Mouse (Mus musculus) liver, postnatal 0 days (tissue): ENCODE results near the gene Dlg4. TPM values are rescaled to one million over a fixed set of nuclear protein-coding genes. Genes with fewer than 3 reads are reported as not detected.

Experiments used
- ATAC-seq: fragments of 200-750 bp; cut with Nextera tagmentation; 2 replicates; pipeline ENCODE4 v1.8.0; 2017; ENCODE audit warnings: mild to moderate bottlenecking, moderate library complexity
- DNase-seq: peaks from one replicate; pipeline ENCODE4 v3.0.0-alpha.2; 2016
- H3K27ac ChIP-seq: fragments of 300-500 bp; sonication (generic); 2 replicates; pipeline ENCODE4 v1.5.1; 2014; ENCODE audit warnings: antibody characterized with exemption, moderate library complexity, mild to moderate bottlenecking, low read depth
- H3K27me3 ChIP-seq: fragments of 300-500 bp; sonication (generic); 2 replicates; pipeline ENCODE4 v1.6.1; 2014; ENCODE audit warnings: low read length, control low read depth, mixed read lengths; ENCODE audit not compliant: insufficient read depth
- H3K36me3 ChIP-seq: fragments of 300-500 bp; sonication (generic); replicated peaks from 2 replicates; pipeline ENCODE4 v1.6.1; 2014; ENCODE audit warnings: mild to moderate bottlenecking, control low read depth, low read length, moderate library complexity, mixed read lengths; ENCODE audit not compliant: insufficient read depth
- H3K4me1 ChIP-seq: fragments of 300-500 bp; sonication (generic); 2 replicates; pipeline ENCODE4 v1.6.1; 2014; ENCODE audit warnings: antibody characterized with exemption, mild to moderate bottlenecking, control low read depth; ENCODE audit not compliant: insufficient read depth
- H3K4me2 ChIP-seq: fragments of 300-500 bp; sonication (generic); 2 replicates; pipeline ENCODE4 v1.6.1; 2014; ENCODE audit warnings: low read depth, mild to moderate bottlenecking, low read length, moderate library complexity, mixed read lengths
- H3K4me3 ChIP-seq: fragments of 300-500 bp; sonication (generic); 2 replicates; pipeline ENCODE4 v1.5.1; 2014; ENCODE audit warnings: low read depth, low read length
- H3K9ac ChIP-seq: fragments of 300-500 bp; sonication (generic); replicated peaks from 2 replicates; pipeline ENCODE4 v1.6.1; 2014; ENCODE audit warnings: mild to moderate bottlenecking, moderate library complexity
- H3K9me3 ChIP-seq: fragments of 300-500 bp; sonication (generic); 2 replicates; pipeline ENCODE4 v1.6.1; 2016; ENCODE audit warnings: mild to moderate bottlenecking, control low read depth, low read length, mixed read lengths
- CTCF ChIP-seq: sonication (generic); IDR thresholded peaks from 2 replicates; pipeline ENCODE4 v1.5.1; 2016; ENCODE audit warnings: antibody characterized with exemption, low read depth
- EP300 ChIP-seq: IDR thresholded peaks from 2 replicates; pipeline ENCODE4 v1.6.1; 2016; ENCODE audit warnings: antibody characterized with exemption, low read depth, mild to moderate bottlenecking
- WGBS: fragments of 180-500 bp; shearing (Covaris S2); extraction: QIAGEN DNeasy Blood & Tissue Kit; methylation state at CpG from one replicate; pipeline ENCODE4 v1.1.7; 2014; ENCODE audit not compliant: insufficient replicate concordance; 5-methylcytosine and 5-hydroxymethylcytosine counted together
- polyA plus RNA-seq: library from polyadenylated mRNA; unstranded; fragments of >200 nt; fragmentation: Nextera tagmentation; extraction: Ambion mirVana; gene quantifications from 2 replicates; pipeline ENCODE4 v1.2.1, GENCODE M21; 2015

Gene Dlg4
- polyA plus RNA-seq, 1 experiment from 2014 or later = 0.61 TPM

DNA sequence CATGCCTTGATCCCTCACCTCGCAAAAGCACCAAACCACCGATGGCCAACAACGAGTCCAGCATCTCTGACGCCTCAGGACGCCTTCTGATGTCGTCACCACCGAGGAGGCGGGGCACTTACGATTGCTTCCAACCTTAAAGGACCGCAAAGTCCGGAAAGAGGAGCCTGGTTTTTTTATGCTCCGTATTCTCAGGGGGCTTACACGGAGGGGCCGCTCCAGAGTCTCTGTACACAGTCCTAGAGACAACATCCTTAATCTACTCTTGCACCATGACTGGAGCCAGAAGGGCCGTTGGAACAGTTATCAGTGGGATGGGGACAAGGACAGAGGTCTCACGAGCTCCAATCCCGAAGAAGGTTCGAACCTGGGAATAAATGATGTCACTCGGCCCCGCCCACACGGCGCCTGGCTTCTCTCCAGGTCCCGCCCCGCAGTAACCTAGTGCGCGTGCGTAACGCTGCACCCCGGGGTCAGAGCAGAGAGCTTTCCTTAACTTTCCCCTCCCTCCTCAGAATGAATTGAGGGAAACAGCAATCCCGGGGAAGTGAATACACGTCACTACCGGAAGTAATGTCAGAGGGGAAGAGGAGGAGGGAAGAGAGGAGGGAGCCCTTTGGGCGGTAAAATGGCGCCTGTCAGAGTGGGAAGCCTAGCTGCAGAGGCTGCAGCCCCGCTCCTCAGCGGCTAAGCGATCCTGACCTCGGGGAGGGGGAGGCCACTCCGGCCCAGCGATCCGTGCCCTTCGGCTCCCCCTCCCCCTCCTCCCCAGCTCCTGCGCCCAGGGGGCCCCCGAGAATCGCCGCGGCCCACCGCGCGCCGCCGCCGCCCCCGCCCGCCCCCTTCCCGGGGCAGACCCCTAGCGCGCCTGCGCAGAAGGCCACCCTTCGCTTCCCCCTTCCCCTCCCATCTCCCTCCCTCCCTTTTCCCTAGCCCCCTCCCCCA is 36.3 kb upstream of the Dlg4 start:
- H3K27ac ChIP-seq = peak overlapping the region; percentile 97
- no peaks in the 10 kb centered on the region for H3K9me3 ChIP-seq
- under 1% methylated on average over 42 of the region's 60 CpGs for WGBS
- DNase-seq (peak; percentile 98), ATAC-seq (peak; percentile 92)
- H3K27me3 ChIP-seq = no peaks in the 10 kb centered on the region
- peak overlapping the region; percentile 82 for H3K4me2 ChIP-seq
- TF ChIP-seq EP300 (no peak; the same call in 1 of the 2 replicates), CTCF (no peak)
- H3K4me3 ChIP-seq = peak overlapping the region; percentile 98
- H3K36me3 ChIP-seq = peaks cover 25% of the 10 kb centered on the region
- H3K4me1 ChIP-seq = peaks cover 20% of the 10 kb centered on the region
- H3K9ac ChIP-seq = peak overlapping the region; percentile 92

DNA sequence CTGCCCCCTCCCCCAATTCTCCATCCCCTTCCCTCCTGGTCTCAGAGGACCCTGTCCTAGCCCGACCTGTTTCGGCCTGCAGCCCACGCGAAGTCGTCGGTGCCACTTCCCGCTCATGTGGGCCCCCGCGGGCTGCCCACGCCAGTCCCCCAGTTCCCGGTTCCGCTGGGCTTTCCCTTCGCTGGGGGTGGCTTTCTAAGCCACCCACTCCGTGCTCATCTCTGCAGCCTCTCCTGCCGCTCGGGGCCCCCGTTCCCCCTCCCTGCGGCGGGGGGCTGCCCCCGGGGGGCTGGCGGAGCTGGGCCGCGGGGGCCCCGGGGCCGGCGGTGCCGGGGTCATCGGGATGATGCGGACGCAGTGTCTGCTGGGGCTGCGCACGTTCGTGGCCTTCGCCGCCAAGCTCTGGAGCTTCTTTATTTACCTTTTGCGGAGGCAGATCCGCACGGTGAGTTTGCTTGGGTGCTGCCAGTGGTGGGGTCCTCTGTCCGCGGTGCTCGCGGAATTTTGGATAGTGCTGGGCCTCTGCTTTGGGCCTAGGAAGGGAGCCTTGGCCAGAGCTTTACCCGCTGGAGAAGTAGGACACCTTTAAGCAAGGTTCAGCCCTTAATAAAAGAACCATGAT is 35.5 kb upstream of the Dlg4 start, which contains the start of gene Ctdnep1:
Ctdnep1 (plus strand) TSS at position 16 of the 622 bp plus-strand sequence.
- ATAC-seq (no peak), DNase-seq (peak; percentile 51)
- Histone ChIP-seq H3K27ac (peak within 1 kb of the TSS; percentile 97), H3K9me3 (no peaks in the 10 kb centered on the region), H3K4me2 (peak within 1 kb of the TSS; percentile 82), H3K4me1 (peaks cover 20% of the 10 kb centered on the region), H3K9ac (peak within 1 kb of the TSS; percentile 92), H3K36me3 (peaks cover 25% of the 10 kb centered on the region), H3K4me3 (peak within 1 kb of the TSS; percentile 98), H3K27me3 (no peaks in the 10 kb centered on the region)
- under 1% methylated on average over 33 of the region's 43 CpGs for WGBS
- no peak for TF ChIP-seq EP300
- TF ChIP-seq CTCF = no peak

DNA sequence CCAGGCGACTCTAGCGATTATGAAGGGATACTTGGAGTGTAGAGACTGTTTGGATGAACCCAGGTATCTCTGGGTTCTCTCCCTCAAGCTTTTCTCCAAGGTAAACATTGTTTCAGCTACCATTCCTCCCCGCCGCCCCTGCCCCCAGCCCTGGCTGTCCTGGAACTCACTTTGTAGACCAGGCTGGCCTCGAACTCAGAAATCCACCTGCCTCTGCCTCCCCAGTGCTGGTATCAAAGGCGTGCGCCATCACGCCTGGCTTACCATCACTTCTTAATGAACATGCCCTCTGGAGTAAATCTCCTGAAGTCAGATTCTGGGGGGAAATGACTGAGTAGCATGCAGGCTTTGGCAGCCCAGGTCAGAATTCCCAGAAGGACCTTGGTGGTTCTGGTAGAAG is 34.5 kb upstream of the Dlg4 start, which contains the start of gene Elp5:
Elp5 (minus strand) TSS at position 293 of the 400 bp plus-strand sequence.
- Histone ChIP-seq H3K9me3 (no peaks in the 10 kb centered on the region), H3K27me3 (no peaks in the 10 kb centered on the region), H3K27ac (peak within 1 kb of the TSS; percentile 97), H3K4me1 (peaks cover 20% of the 10 kb centered on the region), H3K36me3 (peaks cover 23% of the 10 kb centered on the region), H3K4me3 (peak within 1 kb of the TSS; percentile 98), H3K9ac (peak within 1 kb of the TSS; percentile 92), H3K4me2 (peak within 1 kb of the TSS; percentile 82)
- DNase-seq = no peak
- TF ChIP-seq CTCF = no peak
- no peak for TF ChIP-seq EP300
- no peak for ATAC-seq
- 52% methylated on average over 8 of the region's 8 CpGs for WGBS

DNA sequence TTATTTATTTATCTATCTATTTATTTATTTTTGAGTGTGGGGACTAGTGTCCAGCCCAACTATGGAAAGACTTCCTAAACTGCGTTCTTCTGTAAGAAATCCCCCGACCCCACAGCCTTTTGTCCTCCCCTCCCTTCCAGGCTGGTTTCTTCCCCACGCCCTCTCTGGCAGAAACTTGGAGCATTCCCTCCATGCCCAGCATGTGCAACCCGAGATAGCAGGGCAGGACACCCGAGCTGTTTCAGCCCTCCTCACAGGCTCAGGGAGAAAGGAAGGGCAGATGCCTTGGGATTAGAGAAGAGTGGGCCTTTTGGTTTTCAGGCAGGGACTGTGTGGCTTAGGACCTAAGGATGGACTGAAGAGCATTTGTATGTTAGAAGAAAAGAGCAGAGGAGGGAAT is 33.9 kb upstream of the Dlg4 start:
- Histone ChIP-seq H3K4me3 (peak overlapping the region; percentile 98), H3K9me3 (no peaks in the 10 kb centered on the region), H3K27me3 (no peaks in the 10 kb centered on the region), H3K36me3 (peaks cover 29% of the 10 kb centered on the region), H3K9ac (peak overlapping the region; percentile 92), H3K27ac (0 out of 2 replicates have a peak overlapping the region, but pooled peaks have one; percentile 13), H3K4me2 (peak overlapping the region; percentile 82), H3K4me1 (peaks cover 20% of the 10 kb centered on the region)
- DNase-seq (no peak), ATAC-seq (no peak)
- 42% methylated on average over 5 of the region's 5 CpGs for WGBS
- TF ChIP-seq EP300 (no peak), CTCF (no peak)

DNA sequence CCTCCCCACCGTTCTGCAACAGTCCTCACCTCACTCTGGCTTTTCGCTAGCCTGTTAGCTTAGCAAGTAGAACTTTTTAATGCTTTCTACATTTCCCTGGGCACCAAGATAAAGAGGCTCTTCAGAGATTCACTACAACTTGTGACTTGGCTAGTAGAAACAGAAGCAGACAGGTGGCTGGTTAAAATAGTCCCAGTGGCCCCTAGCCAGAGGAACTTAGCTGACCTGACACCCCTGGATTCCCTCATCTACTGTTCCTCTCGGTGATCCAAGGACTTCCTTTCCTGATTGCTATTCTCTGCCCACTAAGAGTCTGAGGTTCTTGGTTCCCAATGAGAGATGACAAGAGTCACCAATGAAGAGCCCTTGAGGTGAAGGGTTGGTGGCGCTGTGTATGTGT is 33.4 kb upstream of the Dlg4 start:
- WGBS = 83% methylated on average over 4 of the region's 4 CpGs
- Histone ChIP-seq H3K36me3 (peaks cover 34% of the 10 kb centered on the region), H3K4me1 (peaks cover 20% of the 10 kb centered on the region), H3K9me3 (no peaks in the 10 kb centered on the region), H3K9ac (peak overlapping the region; percentile 92; the same call in 1 of the 2 replicates), H3K27me3 (no peaks in the 10 kb centered on the region), H3K4me3 (no peak overlapping the region), H3K4me2 (peak overlapping the region; percentile 82; the same call in 1 of the 2 replicates), H3K27ac (no peak overlapping the region)
- no peak for TF ChIP-seq CTCF
- no peak for TF ChIP-seq EP300
- ATAC-seq (no peak), DNase-seq (no peak)

DNA sequence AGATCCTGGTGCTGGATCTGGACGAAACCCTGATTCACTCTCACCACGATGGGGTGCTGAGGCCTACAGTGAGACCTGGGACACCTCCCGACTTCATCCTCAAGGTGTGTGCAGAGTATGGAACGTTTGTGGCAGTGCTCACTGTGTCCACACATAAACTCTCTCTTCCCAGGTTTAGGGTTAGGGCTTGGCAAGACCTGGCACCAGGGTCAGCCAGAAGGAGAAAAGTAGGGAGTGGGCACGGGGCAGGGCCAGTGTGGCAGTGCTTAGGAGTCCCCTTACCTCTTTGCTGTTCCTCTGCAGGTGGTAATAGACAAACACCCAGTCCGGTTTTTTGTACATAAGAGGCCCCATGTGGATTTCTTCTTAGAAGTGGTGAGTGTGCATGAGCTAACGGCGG is 32.3 kb upstream of the Dlg4 start:
- Histone ChIP-seq H3K27ac (no peak overlapping the region), H3K27me3 (no peaks in the 10 kb centered on the region), H3K4me3 (no peak overlapping the region), H3K9ac (no peak overlapping the region), H3K9me3 (no peaks in the 10 kb centered on the region), H3K36me3 (peaks cover 44% of the 10 kb centered on the region), H3K4me1 (peaks cover 17% of the 10 kb centered on the region), H3K4me2 (no peak overlapping the region)
- TF ChIP-seq EP300 = no peak
- no peak for TF ChIP-seq CTCF
- ATAC-seq (no peak), DNase-seq (no peak)
- WGBS = 84% methylated on average over 8 of the region's 8 CpGs
